Mouse (Mus musculus) intestine, embryonic 14.5 days (tissue): ENCODE data around the gene Dhrs7b. TPM values are rescaled to one million over a fixed set of nuclear protein-coding genes. Genes with fewer than 3 reads are reported as not detected.
"Not testable (repeated sequence)": the region's sequence is repeated elsewhere in the genome, so short reads cannot be mapped to it uniquely, and the experiment has no call there.

Experiments
- ATAC-seq: fragments of 200-750 bp; cut with Nextera tagmentation; replicated peaks from 2 replicates; pipeline ENCODE4 v1.8.0; 2017; ENCODE audit warnings: low read depth, moderate number of reproducible peaks, moderate TSS enrichment, moderate library complexity; ENCODE audit not compliant: low FRiP score, low TSS enrichment
- DNase-seq: peaks from one replicate; pipeline ENCODE4 v3.0.0-alpha.2; 2018; ENCODE audit warnings: low spot score
- H3K27ac ChIP-seq: fragments of 300-500 bp; sonication (generic); 2 replicates; pipeline ENCODE4 v1.5.1; 2014; ENCODE audit warnings: low read depth, mild to moderate bottlenecking, control low read depth
- H3K27me3 ChIP-seq: fragments of 300-500 bp; sonication (generic); replicated peaks from 2 replicates; pipeline ENCODE4 v1.6.1; 2014; ENCODE audit warnings: low read length, control low read depth; ENCODE audit not compliant: control insufficient read depth, insufficient read depth
- H3K36me3 ChIP-seq: fragments of 300-500 bp; sonication (generic); 2 replicates; pipeline ENCODE4 v1.6.1; 2014; ENCODE audit warnings: low read length, control low read depth; ENCODE audit not compliant: control insufficient read depth, insufficient read depth
- H3K4me1 ChIP-seq: fragments of 300-500 bp; sonication (generic); replicated peaks from 2 replicates; pipeline ENCODE4 v1.6.1; 2014; ENCODE audit warnings: low read length, control low read depth, mixed read lengths; ENCODE audit not compliant: control insufficient read depth, insufficient read depth
- H3K4me2 ChIP-seq: fragments of 300-500 bp; sonication (generic); 2 replicates; pipeline ENCODE4 v1.6.1; 2014; ENCODE audit warnings: low read length
- H3K4me3 ChIP-seq: fragments of 300-500 bp; sonication (generic); 2 replicates; pipeline ENCODE4 v1.5.1; 2014; ENCODE audit warnings: low read depth, low read length, control low read depth, mixed read lengths
- H3K9ac ChIP-seq: fragments of 300-500 bp; sonication (generic); 2 replicates; pipeline ENCODE4 v1.6.1; 2014; ENCODE audit warnings: mild to moderate bottlenecking, low read length
- H3K9me3 ChIP-seq: fragments of 300-500 bp; sonication (generic); 2 replicates; pipeline ENCODE4 v1.6.1; 2016; ENCODE audit warnings: low read length, control low read depth; ENCODE audit not compliant: control insufficient read depth
- WGBS: fragments of 180-500 bp; shearing (Covaris S2); extraction: QIAGEN DNeasy Blood & Tissue Kit; methylation state at CpG from one replicate; pipeline ENCODE4 v1.1.7; 2014; 5-methylcytosine and 5-hydroxymethylcytosine counted together
- polyA plus RNA-seq: library from polyadenylated mRNA; unstranded; fragments of >200 nt; fragmentation: Nextera tagmentation; extraction: Ambion mirVana; gene quantifications from 2 replicates; pipeline ENCODE4 v1.2.1, GENCODE M21; 2014

The Dhrs7b gene
- polyA plus RNA-seq, 1 experiment from 2014 or later: 50.3 TPM

GRCm38 (mm10) chr11:60809546-60809945 lies 20.9 kb upstream of the Dhrs7b start:
- Histone ChIP-seq H3K9ac (peak overlapping the region; percentile 38; the same call in 1 of the 2 replicates), H3K36me3 (no peaks in the 10 kb centered on the region), H3K27me3 (no peaks in the 10 kb centered on the region), H3K4me1 (peaks cover 17% of the 10 kb centered on the region), H3K4me3 (peak overlapping the region; percentile 44), H3K9me3 (no peaks in the 10 kb centered on the region), H3K27ac (no peak overlapping the region), H3K4me2 (peak overlapping the region; percentile 66)
- ATAC-seq: no peak
- DNase-seq: no peak
- 60% methylated on average over 1 of the region's 1 CpGs for WGBS

GRCm38 (mm10) chr11:60810046-60810965 lies 20.1 kb upstream of the Dhrs7b start:
- DNase-seq (peak; percentile 61), ATAC-seq (no peak)
- Histone ChIP-seq H3K4me3 (peak overlapping the region; percentile 44), H3K36me3 (no peaks in the 10 kb centered on the region), H3K27ac (peak overlapping the region; percentile 48), H3K4me1 (peaks cover 17% of the 10 kb centered on the region), H3K4me2 (peak overlapping the region; percentile 66), H3K9ac (peak overlapping the region; percentile 38), H3K9me3 (no peaks in the 10 kb centered on the region), H3K27me3 (no peaks in the 10 kb centered on the region)
- WGBS: 11% methylated on average over 14 of the region's 14 CpGs

- ATAC-seq (peak; percentile 98), DNase-seq (peak; percentile 96)
- H3K36me3 ChIP-seq: no peaks in the 10 kb centered on the region
- H3K4me1 ChIP-seq: peaks cover 17% of the 10 kb centered on the region
- peak overlapping the region; percentile 38 for H3K9ac ChIP-seq
- H3K4me2 ChIP-seq: peak overlapping the region; percentile 66
- WGBS: under 1% methylated on average over 29 of the region's 29 CpGs
- H3K27ac ChIP-seq: peak overlapping the region; percentile 48
- no peaks in the 10 kb centered on the region for H3K9me3 ChIP-seq
- no peaks in the 10 kb centered on the region for H3K27me3 ChIP-seq
- H3K4me3 ChIP-seq: peak overlapping the region; percentile 44
Observed at GRCm38 (mm10) chr11:60811054-60811460, 19.4 kb upstream of the Dhrs7b start.

GRCm38 (mm10) chr11:60811618-60812017 lies 18.8 kb upstream of the Dhrs7b start, which contains the start of gene Shmt1:
TSS of gene Shmt1 (minus strand) at chr11:60811718.
- Histone ChIP-seq H3K4me2 (peak within 1 kb of the TSS; percentile 66), H3K4me3 (peak within 1 kb of the TSS; percentile 44), H3K4me1 (peaks cover 17% of the 10 kb centered on the region), H3K9ac (peak within 1 kb of the TSS; percentile 38), H3K27ac (peak within 1 kb of the TSS; percentile 48)
- H3K36me3 ChIP-seq, H3K27me3 ChIP-seq, H3K9me3 ChIP-seq, DNase-seq, ATAC-seq: not testable (repeated sequence)
- 18% methylated on average over 6 of the region's 6 CpGs for WGBS

- WGBS: 70% methylated on average over 5 of the region's 5 CpGs
- ATAC-seq: no peak
Observed at GRCm38 (mm10) chr11:60816398-60816797, 14.0 kb upstream of the Dhrs7b start.

GRCm38 (mm10) chr11:60823771-60824170 lies 6.7 kb upstream of the Dhrs7b start:
- H3K36me3 ChIP-seq: no peaks in the 10 kb centered on the region
- H3K27me3 ChIP-seq: no peaks in the 10 kb centered on the region
- no peak for DNase-seq
- no peaks in the 10 kb centered on the region for H3K9me3 ChIP-seq
- H3K4me1 ChIP-seq: no peaks in the 10 kb centered on the region
- no peak overlapping the region for H3K27ac ChIP-seq
- H3K4me2 ChIP-seq: no peak overlapping the region
- no peak for ATAC-seq
- WGBS: 67% methylated on average over 2 of the region's 2 CpGs
- no peak overlapping the region for H3K9ac ChIP-seq
- H3K4me3 ChIP-seq: no peak overlapping the region

More at GRCm38 (mm10) chr11:60816398-60816797, 14.0 kb upstream of the Dhrs7b start:
- H3K9me3 ChIP-seq: no peaks in the 10 kb centered on the region
- no peak overlapping the region for H3K27ac ChIP-seq
- DNase-seq: no peak
- no peaks in the 10 kb centered on the region for H3K36me3 ChIP-seq
- no peaks in the 10 kb centered on the region for H3K4me1 ChIP-seq
- no peaks in the 10 kb centered on the region for H3K27me3 ChIP-seq
- no peak overlapping the region for H3K9ac ChIP-seq
- no peak overlapping the region for H3K4me3 ChIP-seq
- H3K4me2 ChIP-seq: no peak overlapping the region

GRCm38 (mm10) chr11:60825191-60825590 lies 5.2 kb upstream of the Dhrs7b start:
- no peak overlapping the region for H3K9ac ChIP-seq
- no peaks in the 10 kb centered on the region for H3K27me3 ChIP-seq
- DNase-seq (no peak), ATAC-seq (peak; percentile 76)
- no peaks in the 10 kb centered on the region for H3K36me3 ChIP-seq
- no peaks in the 10 kb centered on the region for H3K9me3 ChIP-seq
- no peaks in the 10 kb centered on the region for H3K4me1 ChIP-seq
- 71% methylated on average over 3 of the region's 3 CpGs for WGBS
- no peak overlapping the region for H3K4me3 ChIP-seq
- no peak overlapping the region for H3K4me2 ChIP-seq
- 0 out of 2 replicates have a peak overlapping the region, but pooled peaks have one; percentile 11 for H3K27ac ChIP-seq

- no peaks in the 10 kb centered on the region for H3K9me3 ChIP-seq
- no peaks in the 10 kb centered on the region for H3K27me3 ChIP-seq
- H3K9ac ChIP-seq: no peak overlapping the region
- no peak overlapping the region for H3K27ac ChIP-seq
- DNase-seq (no peak), ATAC-seq (no peak)
- no peak overlapping the region for H3K4me3 ChIP-seq
- WGBS: 47% methylated on average over 1 of the region's 1 CpGs
- H3K36me3 ChIP-seq: no peaks in the 10 kb centered on the region
- no peak overlapping the region for H3K4me2 ChIP-seq
- H3K4me1 ChIP-seq: peaks cover 4% of the 10 kb centered on the region
Observed at GRCm38 (mm10) chr11:60826700-60827099, 3.7 kb upstream of the Dhrs7b start.
